Mouse (Mus musculus) kidney, embryonic 14.5 days (tissue): ENCODE measurements around the gene Fgl2. TPM values are rescaled to one million over a fixed set of nuclear protein-coding genes. Genes with fewer than 3 reads are reported as not detected.
"Not testable (repeated sequence)": the region's sequence is repeated elsewhere in the genome, so short reads cannot be mapped to it uniquely, and the experiment has no call there.

Source experiments
- ATAC-seq: fragments of 200-750 bp; cut with Nextera tagmentation; 2 replicates; pipeline ENCODE4 v1.8.0; 2017; ENCODE audit warnings: moderate number of reproducible peaks, mild to moderate bottlenecking, moderate TSS enrichment, moderate library complexity; ENCODE audit not compliant: low FRiP score, low TSS enrichment
- H3K27ac ChIP-seq: fragments of 300-500 bp; sonication (generic); 2 replicates; pipeline ENCODE4 v1.5.1; 2014; ENCODE audit warnings: low read depth, mild to moderate bottlenecking, low read length, moderate library complexity, mixed read lengths
- H3K27me3 ChIP-seq: fragments of 300-500 bp; sonication (generic); 2 replicates; pipeline ENCODE4 v1.6.1; 2014; ENCODE audit warnings: mild to moderate bottlenecking, low read length; ENCODE audit not compliant: control insufficient read depth, insufficient read depth
- H3K36me3 ChIP-seq: fragments of 300-500 bp; sonication (generic); 2 replicates; pipeline ENCODE4 v1.6.1; 2014; ENCODE audit warnings: low read length, mixed read lengths; ENCODE audit not compliant: control insufficient read depth, insufficient read depth
- H3K4me1 ChIP-seq: fragments of 300-500 bp; sonication (generic); 2 replicates; pipeline ENCODE4 v1.6.1; 2014; ENCODE audit warnings: low read length, mixed read lengths; ENCODE audit not compliant: control insufficient read depth, insufficient read depth
- H3K4me2 ChIP-seq: fragments of 300-500 bp; sonication (generic); replicated peaks from 2 replicates; pipeline ENCODE4 v1.6.1; 2014; ENCODE audit warnings: low read depth, mild to moderate bottlenecking, low read length
- H3K4me3 ChIP-seq: fragments of 300-500 bp; sonication (generic); 2 replicates; pipeline ENCODE4 v1.5.1; 2014; ENCODE audit warnings: mild to moderate bottlenecking, low read length
- H3K9ac ChIP-seq: fragments of 300-500 bp; sonication (generic); 2 replicates; pipeline ENCODE4 v1.6.1; 2014; ENCODE audit warnings: low read depth, mild to moderate bottlenecking, low read length, moderate library complexity
- H3K9me3 ChIP-seq: fragments of 300-500 bp; sonication (generic); 2 replicates; pipeline ENCODE4 v1.6.1; 2016; ENCODE audit warnings: low read length; ENCODE audit not compliant: control insufficient read depth
- WGBS: fragments of 180-500 bp; shearing (Covaris S2); extraction: QIAGEN DNeasy Blood & Tissue Kit; methylation state at CpG from one replicate; pipeline ENCODE4 v1.1.7; 2014; 5-methylcytosine and 5-hydroxymethylcytosine counted together
- polyA plus RNA-seq: library from polyadenylated mRNA; unstranded; fragments of >200 nt; fragmentation: Nextera tagmentation; extraction: Ambion mirVana; gene quantifications from 2 replicates; pipeline ENCODE4 v1.2.1, GENCODE M21; 2014

Gene Fgl2
- 0.87 and 0.94 TPM in 2 replicates for polyA plus RNA-seq

DNA sequence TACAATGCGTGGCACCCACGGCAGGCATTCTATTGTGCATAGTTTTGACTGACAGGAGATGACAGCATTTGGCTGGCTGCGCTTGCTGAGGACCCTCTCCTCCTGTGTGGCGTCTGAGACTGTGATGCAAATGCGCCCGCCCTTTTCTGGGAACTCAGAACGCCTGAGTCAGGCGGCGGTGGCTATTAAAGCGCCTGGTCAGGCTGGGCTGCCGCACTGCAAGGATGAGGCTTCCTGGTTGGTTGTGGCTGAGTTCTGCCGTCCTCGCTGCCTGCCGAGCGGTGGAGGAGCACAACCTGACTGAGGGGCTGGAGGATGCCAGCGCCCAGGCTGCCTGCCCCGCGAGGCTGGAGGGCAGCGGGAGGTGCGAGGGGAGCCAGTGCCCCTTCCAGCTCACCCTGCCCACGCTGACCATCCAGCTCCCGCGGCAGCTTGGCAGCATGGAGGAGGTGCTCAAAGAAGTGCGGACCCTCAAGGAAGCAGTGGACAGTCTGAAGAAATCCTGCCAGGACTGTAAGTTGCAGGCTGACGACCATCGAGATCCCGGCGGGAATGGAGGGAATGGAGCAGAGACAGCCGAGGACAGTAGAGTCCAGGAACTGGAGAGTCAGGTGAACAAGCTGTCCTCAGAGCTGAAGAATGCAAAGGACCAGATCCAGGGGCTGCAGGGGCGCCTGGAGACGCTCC is at the start of gene Fgl2:
Gene Fgl2, plus strand, starts transcription at position 150 of the 687 bp plus-strand sequence.
- 5% methylated on average over 31 of the region's 31 CpGs for WGBS
- no peak within 1 kb of the TSS for H3K27ac ChIP-seq

DNA sequence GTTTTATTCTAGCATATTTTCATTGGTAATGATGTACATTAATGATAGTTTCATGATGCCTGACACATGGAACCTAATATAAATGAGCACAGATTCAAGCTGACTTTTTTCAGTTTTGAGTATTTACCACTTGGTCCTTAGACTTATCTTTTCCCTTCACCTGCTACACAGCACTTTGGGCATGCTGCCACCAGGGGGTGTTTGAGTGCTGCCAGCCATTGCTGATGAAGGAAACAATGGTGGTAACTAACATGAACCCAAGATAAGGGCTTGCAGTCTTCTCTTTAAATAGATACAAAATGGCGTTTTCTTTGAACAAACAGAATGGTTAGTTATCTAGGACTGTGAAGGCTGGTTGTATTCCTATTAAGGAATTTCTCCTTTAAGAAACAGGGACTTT is 45.9 kb upstream of the Fgl2 start:
- Histone ChIP-seq H3K9ac (no peak overlapping the region), H3K4me2 (no peak overlapping the region), H3K4me1 (no peaks in the 10 kb centered on the region), H3K27ac (no peak overlapping the region), H3K27me3 (no peaks in the 10 kb centered on the region), H3K36me3 (no peaks in the 10 kb centered on the region), H3K9me3 (no peaks in the 10 kb centered on the region), H3K4me3 (no peak overlapping the region)
- 36% methylated on average over 1 of the region's 1 CpGs for WGBS
- ATAC-seq, result 0 out of 2 replicates have a peak, but pooled peaks have one; percentile 46

More for the DNA sequence above, at the start of gene Fgl2:
- Histone ChIP-seq H3K4me3 (peak within 1 kb of the TSS; percentile 38), H3K27me3 (peaks cover 21% of the 10 kb centered on the region), H3K9ac (peak within 1 kb of the TSS; percentile 55), H3K9me3 (no peaks in the 10 kb centered on the region), H3K36me3 (no peaks in the 10 kb centered on the region), H3K4me1 (0 out of 2 replicates have a peak, but pooled peaks cover 4% of the 10 kb centered on the region), H3K4me2 (peak within 1 kb of the TSS; percentile 79)
- ATAC-seq, result peak; percentile 81

DNA sequence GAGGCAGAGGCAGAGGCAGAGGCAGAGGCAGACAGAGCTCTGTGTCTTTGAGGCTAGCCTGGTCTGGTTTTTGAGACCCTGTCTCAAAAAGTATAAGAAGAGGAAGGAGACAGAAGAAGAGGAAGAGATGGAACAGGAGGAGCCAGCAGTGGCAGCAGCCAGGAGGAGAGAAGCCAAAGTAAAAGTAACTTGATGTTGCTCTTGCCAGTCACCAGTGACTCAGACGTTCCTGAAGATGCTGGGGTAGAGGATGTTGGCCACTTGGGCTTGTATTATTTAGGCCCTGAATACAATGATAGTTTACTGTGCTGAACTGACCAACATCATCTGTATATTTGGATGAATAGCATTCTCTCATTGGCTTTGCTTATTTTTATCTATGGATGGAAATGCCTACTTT is 43.9 kb upstream of the Fgl2 start:
- H3K36me3 ChIP-seq, result no peaks in the 10 kb centered on the region
- H3K27me3 ChIP-seq, result no peaks in the 10 kb centered on the region
- no peak for ATAC-seq
- no peaks in the 10 kb centered on the region for H3K9me3 ChIP-seq
- WGBS, result 89% methylated on average over 1 of the region's 1 CpGs
- no peak overlapping the region for H3K4me2 ChIP-seq
- H3K27ac ChIP-seq, result no peak overlapping the region
- no peak overlapping the region for H3K4me3 ChIP-seq
- no peak overlapping the region for H3K9ac ChIP-seq
- H3K4me1 ChIP-seq, result no peaks in the 10 kb centered on the region

GRCm38 (mm10) chr5:21329672-21330665 is 42.5 kb upstream of the Fgl2 start:
- no peak for ATAC-seq
- Histone ChIP-seq H3K27ac (no peak overlapping the region), H3K4me2 (no peak overlapping the region), H3K4me1 (no peaks in the 10 kb centered on the region), H3K27me3 (no peaks in the 10 kb centered on the region), H3K9me3 (no peaks in the 10 kb centered on the region), H3K4me3 (no peak overlapping the region), H3K9ac (no peak overlapping the region), H3K36me3 (no peaks in the 10 kb centered on the region)
- 62% methylated on average over 11 of the region's 11 CpGs for WGBS

- H3K4me1 ChIP-seq, result no peaks in the 10 kb centered on the region
- H3K9me3 ChIP-seq, result no peaks in the 10 kb centered on the region
- no peak overlapping the region for H3K4me2 ChIP-seq
- WGBS, result 63% methylated on average over 5 of the region's 5 CpGs
- H3K36me3 ChIP-seq, result no peaks in the 10 kb centered on the region
- no peak overlapping the region for H3K27ac ChIP-seq
- 0 out of 2 replicates have a peak, but pooled peaks have one; percentile 16 for ATAC-seq
- no peaks in the 10 kb centered on the region for H3K27me3 ChIP-seq
- no peak overlapping the region for H3K9ac ChIP-seq
- no peak overlapping the region for H3K4me3 ChIP-seq
Observed at GRCm38 (mm10) chr5:21331656-21332055, 40.8 kb upstream of the Fgl2 start.

DNA sequence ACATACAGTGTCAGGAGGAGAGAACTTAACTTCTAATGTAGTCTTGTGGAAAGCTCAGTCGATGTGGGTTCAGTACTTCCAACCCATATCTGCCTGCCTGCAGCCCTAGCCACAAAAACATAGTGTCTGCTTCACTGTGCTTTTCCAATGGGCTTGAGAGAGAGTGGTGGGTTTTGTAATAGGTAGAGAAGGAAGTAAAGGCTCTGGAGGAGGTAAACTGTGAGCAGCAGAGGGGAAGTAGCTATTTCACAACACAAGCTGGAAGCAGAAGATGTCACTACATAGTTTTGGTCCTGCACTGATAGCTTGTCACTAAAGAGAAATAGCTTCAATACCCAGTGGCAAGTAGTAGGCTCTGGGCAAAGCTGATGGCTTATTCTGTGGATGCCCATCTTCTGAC is 40.3 kb upstream of the Fgl2 start:
- no peaks in the 10 kb centered on the region for H3K4me1 ChIP-seq
- no peak overlapping the region for H3K27ac ChIP-seq
- no peak overlapping the region for H3K4me2 ChIP-seq
- H3K27me3 ChIP-seq, result no peaks in the 10 kb centered on the region
- no peaks in the 10 kb centered on the region for H3K9me3 ChIP-seq
- no peak overlapping the region for H3K9ac ChIP-seq
- 86% methylated on average over 1 of the region's 1 CpGs for WGBS
- H3K36me3 ChIP-seq, result no peaks in the 10 kb centered on the region
- no peak overlapping the region for H3K4me3 ChIP-seq
- ATAC-seq, result no peak

- not testable (repeated sequence) for H3K27ac ChIP-seq, ATAC-seq, H3K4me2 ChIP-seq, H3K27me3 ChIP-seq, H3K4me1 ChIP-seq, H3K9ac ChIP-seq, H3K36me3 ChIP-seq, H3K4me3 ChIP-seq, H3K9me3 ChIP-seq
Observed at GRCm38 (mm10) chr5:21342265-21342664, 30.2 kb upstream of the Fgl2 start.

GRCm38 (mm10) chr5:21348366-21348765 is 24.1 kb upstream of the Fgl2 start:
- Histone ChIP-seq H3K9ac (no peak overlapping the region), H3K9me3 (no peaks in the 10 kb centered on the region), H3K27ac (no peak overlapping the region), H3K27me3 (no peaks in the 10 kb centered on the region), H3K4me1 (no peaks in the 10 kb centered on the region), H3K4me2 (no peak overlapping the region), H3K36me3 (no peaks in the 10 kb centered on the region), H3K4me3 (no peak overlapping the region)
- no peak for ATAC-seq
- WGBS, result 86% methylated on average over 7 of the region's 7 CpGs

- no peak overlapping the region for H3K9ac ChIP-seq
- no peak for ATAC-seq
Observed at GRCm38 (mm10) chr5:21351678-21352077, 20.8 kb upstream of the Fgl2 start.

More at GRCm38 (mm10) chr5:21351678-21352077, 20.8 kb upstream of the Fgl2 start:
- no peak overlapping the region for H3K4me3 ChIP-seq
- H3K4me1 ChIP-seq, result no peaks in the 10 kb centered on the region
- H3K4me2 ChIP-seq, result no peak overlapping the region
- H3K27me3 ChIP-seq, result no peaks in the 10 kb centered on the region
- H3K27ac ChIP-seq, result no peak overlapping the region
- H3K36me3 ChIP-seq, result no peaks in the 10 kb centered on the region
- H3K9me3 ChIP-seq, result no peaks in the 10 kb centered on the region
